Mouse (Mus musculus) stomach, embryonic 15.5 days (tissue): ENCODE data around the gene Ccnb1ip1. TPM values are rescaled to one million over a fixed set of nuclear protein-coding genes. Genes with fewer than 3 reads are reported as not detected.

Experiments used
- ATAC-seq: fragments of 200-750 bp; cut with Nextera tagmentation; 2 replicates; pipeline ENCODE4 v1.8.0; 2017; ENCODE audit warnings: low read depth, moderate number of reproducible peaks, moderate TSS enrichment; ENCODE audit not compliant: insufficient read depth, low FRiP score
- H3K27ac ChIP-seq: fragments of 300-500 bp; sonication (generic); 2 replicates; pipeline ENCODE4 v1.5.1; 2015; ENCODE audit warnings: mild to moderate bottlenecking, inconsistent platforms
- H3K27me3 ChIP-seq: fragments of 300-500 bp; sonication (generic); replicated peaks from 2 replicates; pipeline ENCODE4 v1.6.1; 2015; ENCODE audit warnings: inconsistent platforms
- H3K36me3 ChIP-seq: fragments of 300-500 bp; sonication (generic); 2 replicates; pipeline ENCODE4 v1.6.1; 2015; ENCODE audit warnings: inconsistent platforms
- H3K4me1 ChIP-seq: fragments of 300-500 bp; sonication (generic); 2 replicates; pipeline ENCODE4 v1.6.1; 2015; ENCODE audit warnings: inconsistent platforms
- H3K4me2 ChIP-seq: fragments of 300-500 bp; sonication (generic); 2 replicates; pipeline ENCODE4 v1.6.1; 2015; ENCODE audit warnings: mild to moderate bottlenecking, inconsistent platforms
- H3K4me3 ChIP-seq: fragments of 300-500 bp; sonication (generic); replicated peaks from 2 replicates; pipeline ENCODE4 v1.5.1; 2015; ENCODE audit warnings: inconsistent platforms
- H3K9ac ChIP-seq: fragments of 300-500 bp; sonication (generic); 2 replicates; pipeline ENCODE4 v1.6.1; 2015; ENCODE audit warnings: inconsistent platforms
- H3K9me3 ChIP-seq: fragments of 300-500 bp; sonication (generic); 2 replicates; pipeline ENCODE4 v1.6.1; 2016; ENCODE audit warnings: inconsistent platforms
- WGBS: fragments of 180-500 bp; shearing (Covaris S2); methylation state at CpG from one replicate; pipeline ENCODE4 v1.1.7; 2015; 5-methylcytosine and 5-hydroxymethylcytosine counted together
- polyA plus RNA-seq: library from polyadenylated mRNA; unstranded; fragments of >200 nt; fragmentation: Nextera tagmentation; extraction: Ambion mirVana; gene quantifications from 2 replicates; pipeline ENCODE4 v1.2.1, GENCODE M21; 2015

Ccnb1ip1 gene
- polyA plus RNA-seq, 1 experiment from 2014 or later: not detected

DNA sequence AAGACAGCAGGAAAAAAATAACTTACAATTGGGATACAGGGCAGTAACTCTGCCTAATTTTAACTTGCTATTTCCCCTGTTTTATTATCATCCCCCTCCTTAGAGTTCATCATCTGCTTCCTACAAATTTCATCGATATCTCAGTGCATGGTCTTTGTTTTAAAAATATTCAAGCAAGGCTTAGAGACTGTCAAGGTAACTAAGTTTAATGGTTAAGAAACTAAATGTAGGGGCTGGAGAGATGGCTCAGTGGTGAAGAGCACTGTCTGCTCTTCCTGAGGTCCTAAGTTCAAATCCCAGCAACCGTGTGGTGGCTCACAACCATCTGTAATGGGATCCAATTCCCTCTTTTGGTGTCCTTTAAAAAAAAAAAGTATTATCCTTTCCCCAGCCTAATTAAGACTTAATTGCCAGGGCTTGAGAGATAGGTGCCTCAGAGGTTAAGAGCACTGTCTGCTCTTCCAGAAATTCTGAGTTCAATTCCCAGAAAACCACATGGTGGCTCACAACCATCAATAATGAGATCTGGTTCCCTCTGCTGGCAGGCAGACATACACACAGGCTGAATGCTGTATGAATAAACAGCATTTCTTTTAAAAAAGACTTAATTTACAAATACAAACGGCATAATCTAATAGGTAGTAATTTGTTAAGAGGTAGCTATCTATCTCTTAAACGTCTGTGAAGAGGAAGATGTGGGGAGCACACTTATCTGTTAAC lies 4.5 kb downstream of the Ccnb1ip1 start:
- WGBS: 58% methylated on average over 4 of the region's 4 CpGs
- H3K9ac ChIP-seq: no peak overlapping the region

DNA sequence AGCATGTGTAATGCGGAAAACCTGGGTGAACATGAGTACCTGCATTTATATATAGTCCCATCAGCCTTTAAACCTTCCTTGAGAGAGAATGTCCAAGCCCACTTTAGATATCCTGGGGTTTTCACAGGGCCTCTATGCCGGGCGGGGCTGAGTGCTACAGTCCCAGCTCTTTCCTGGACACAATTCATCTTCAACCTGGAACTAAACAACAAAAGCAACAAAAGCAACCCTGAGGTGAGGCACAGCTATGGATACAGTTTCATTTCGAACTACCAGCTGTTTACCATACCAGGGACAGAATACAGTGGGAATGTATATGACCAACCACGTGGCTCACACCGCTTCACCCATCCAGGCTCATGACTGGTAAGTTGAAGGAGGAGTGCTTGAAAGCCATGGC lies 5.1 kb downstream of the Ccnb1ip1 start:
- ATAC-seq: no peak
- H3K4me3 ChIP-seq: no peak overlapping the region
- H3K27me3 ChIP-seq: no peaks in the 10 kb centered on the region
- H3K4me1 ChIP-seq: no peaks in the 10 kb centered on the region; the same call in 1 of the 2 replicates
- WGBS: 84% methylated on average over 6 of the region's 6 CpGs
- no peaks in the 10 kb centered on the region for H3K9me3 ChIP-seq
- no peak overlapping the region for H3K4me2 ChIP-seq
- no peak overlapping the region for H3K9ac ChIP-seq
- no peaks in the 10 kb centered on the region for H3K36me3 ChIP-seq
- H3K27ac ChIP-seq: no peak overlapping the region

More for the DNA sequence above, 4.5 kb downstream of the Ccnb1ip1 start:
- no peaks in the 10 kb centered on the region for H3K36me3 ChIP-seq
- no peak overlapping the region for H3K4me3 ChIP-seq
- H3K9me3 ChIP-seq: no peaks in the 10 kb centered on the region
- no peak for ATAC-seq
- H3K27me3 ChIP-seq: no peaks in the 10 kb centered on the region
- H3K4me2 ChIP-seq: no peak overlapping the region
- H3K27ac ChIP-seq: no peak overlapping the region
- no peaks in the 10 kb centered on the region; the same call in 1 of the 2 replicates for H3K4me1 ChIP-seq

DNA sequence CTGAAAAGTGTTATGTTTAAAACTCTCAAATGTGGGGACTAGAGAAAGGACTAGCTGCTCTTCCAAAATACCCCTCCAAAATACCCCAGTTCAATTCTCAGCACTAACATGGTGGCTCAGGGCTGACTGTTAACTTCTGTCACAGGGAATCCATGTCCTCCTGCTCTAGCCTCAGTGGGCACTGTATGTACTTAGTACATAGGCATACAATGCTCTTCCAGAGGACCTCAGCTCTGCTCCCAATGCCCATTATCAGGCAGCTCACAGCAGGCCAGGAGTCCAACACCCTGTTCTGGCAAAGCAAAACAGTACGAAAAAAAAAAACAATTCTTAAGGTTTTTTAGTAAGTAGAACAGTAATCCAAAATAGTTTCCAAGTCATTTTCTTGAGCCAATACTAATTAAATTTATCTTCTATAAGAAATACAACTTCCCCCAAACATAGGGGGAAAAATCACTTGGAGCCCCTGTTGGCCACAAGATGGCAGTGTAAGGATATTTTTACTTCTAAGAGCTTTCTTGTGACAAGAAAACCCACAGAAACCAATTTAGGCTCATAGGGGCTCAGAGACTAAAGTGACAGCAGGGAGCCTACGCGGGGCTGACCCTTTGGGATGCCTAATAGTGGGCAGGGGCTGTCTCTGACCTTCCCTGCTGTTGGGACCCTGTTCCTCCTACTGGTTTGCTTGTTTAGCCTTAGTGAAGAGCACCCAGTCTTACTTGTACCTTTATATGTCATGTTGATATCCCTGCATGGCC lies 7.9 kb downstream of the Ccnb1ip1 start:
- no peak overlapping the region for H3K9ac ChIP-seq
- H3K36me3 ChIP-seq: no peaks in the 10 kb centered on the region
- no peaks in the 10 kb centered on the region for H3K9me3 ChIP-seq
- no peak overlapping the region for H3K27ac ChIP-seq
- no peaks in the 10 kb centered on the region for H3K27me3 ChIP-seq
- H3K4me1 ChIP-seq: no peaks in the 10 kb centered on the region
- H3K4me2 ChIP-seq: no peak overlapping the region
- 4% methylated on average over 3 of the region's 3 CpGs for WGBS
- no peak overlapping the region for H3K4me3 ChIP-seq
- no peak for ATAC-seq

DNA sequence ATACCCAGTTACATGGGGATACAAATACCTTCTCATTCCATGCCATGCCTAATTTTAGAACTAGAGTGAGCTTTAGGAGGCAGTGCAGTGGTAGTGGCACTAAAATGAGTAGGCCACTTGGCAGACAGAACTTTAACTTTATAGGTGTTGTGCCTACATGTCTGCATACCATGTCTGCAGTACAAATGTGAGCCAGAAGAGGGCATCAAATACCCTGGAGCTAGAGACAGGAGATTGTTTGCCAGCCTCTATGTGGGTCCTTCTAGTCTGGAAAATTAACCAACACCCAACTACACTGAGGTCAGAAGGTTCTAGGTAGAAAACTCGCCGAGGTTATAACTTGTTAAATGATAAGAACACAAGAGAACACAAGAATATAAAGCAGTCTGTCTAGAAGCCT lies 9.0 kb downstream of the Ccnb1ip1 start:
- H3K36me3 ChIP-seq: no peaks in the 10 kb centered on the region
- no peaks in the 10 kb centered on the region for H3K9me3 ChIP-seq
- H3K27me3 ChIP-seq: no peaks in the 10 kb centered on the region
- 56% methylated on average over 2 of the region's 2 CpGs for WGBS
- no peak overlapping the region for H3K27ac ChIP-seq
- no peaks in the 10 kb centered on the region for H3K4me1 ChIP-seq
- H3K4me3 ChIP-seq: no peak overlapping the region
- H3K9ac ChIP-seq: no peak overlapping the region
- ATAC-seq: no peak
- H3K4me2 ChIP-seq: no peak overlapping the region

DNA sequence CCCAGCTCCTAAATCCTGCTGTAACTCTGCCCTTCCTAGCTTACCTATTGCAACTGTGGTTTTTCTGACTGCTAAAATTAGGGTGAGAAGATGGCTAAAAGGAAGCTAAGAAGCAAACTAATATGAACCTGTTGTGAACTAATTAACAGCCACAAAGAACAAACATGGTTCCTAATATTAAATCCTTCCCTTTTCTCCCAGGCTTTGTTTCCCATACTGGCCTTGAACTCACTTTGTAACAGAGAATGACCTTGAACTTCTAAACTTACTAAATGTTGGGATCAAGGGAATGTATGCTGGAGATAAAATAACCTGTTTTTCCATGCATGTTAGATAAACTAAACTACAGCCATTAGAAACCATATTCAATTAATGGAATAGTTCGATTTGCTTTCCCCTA lies 11.1 kb downstream of the Ccnb1ip1 start:
- Histone ChIP-seq H3K9me3 (no peaks in the 10 kb centered on the region), H3K36me3 (no peaks in the 10 kb centered on the region), H3K4me1 (no peaks in the 10 kb centered on the region), H3K4me3 (no peak overlapping the region), H3K27ac (no peak overlapping the region), H3K27me3 (no peaks in the 10 kb centered on the region), H3K4me2 (no peak overlapping the region), H3K9ac (no peak overlapping the region)
- no peak for ATAC-seq
- WGBS: 82% methylated on average over 1 of the region's 1 CpGs

DNA sequence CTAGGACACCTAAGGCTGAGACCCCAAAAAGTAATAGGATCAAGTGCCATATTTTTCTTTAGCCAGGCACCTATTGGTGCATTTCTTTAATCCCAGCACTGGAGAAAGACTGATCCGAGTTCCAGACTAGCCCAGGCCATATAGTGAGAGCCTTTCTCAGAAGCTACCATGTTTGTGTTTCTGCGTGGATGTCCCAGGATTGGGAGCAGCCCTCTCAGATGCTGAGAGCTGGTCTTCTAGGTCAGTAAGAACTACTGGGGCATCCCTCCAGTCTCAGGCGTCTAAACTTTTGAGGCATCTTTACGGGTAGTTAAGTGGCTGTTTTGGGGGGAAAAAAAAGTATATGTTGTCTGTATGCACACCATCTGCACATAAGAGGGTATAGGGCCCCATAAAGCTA lies 11.6 kb downstream of the Ccnb1ip1 start:
- WGBS: 88% methylated on average over 4 of the region's 4 CpGs
- ATAC-seq: no peak

DNA sequence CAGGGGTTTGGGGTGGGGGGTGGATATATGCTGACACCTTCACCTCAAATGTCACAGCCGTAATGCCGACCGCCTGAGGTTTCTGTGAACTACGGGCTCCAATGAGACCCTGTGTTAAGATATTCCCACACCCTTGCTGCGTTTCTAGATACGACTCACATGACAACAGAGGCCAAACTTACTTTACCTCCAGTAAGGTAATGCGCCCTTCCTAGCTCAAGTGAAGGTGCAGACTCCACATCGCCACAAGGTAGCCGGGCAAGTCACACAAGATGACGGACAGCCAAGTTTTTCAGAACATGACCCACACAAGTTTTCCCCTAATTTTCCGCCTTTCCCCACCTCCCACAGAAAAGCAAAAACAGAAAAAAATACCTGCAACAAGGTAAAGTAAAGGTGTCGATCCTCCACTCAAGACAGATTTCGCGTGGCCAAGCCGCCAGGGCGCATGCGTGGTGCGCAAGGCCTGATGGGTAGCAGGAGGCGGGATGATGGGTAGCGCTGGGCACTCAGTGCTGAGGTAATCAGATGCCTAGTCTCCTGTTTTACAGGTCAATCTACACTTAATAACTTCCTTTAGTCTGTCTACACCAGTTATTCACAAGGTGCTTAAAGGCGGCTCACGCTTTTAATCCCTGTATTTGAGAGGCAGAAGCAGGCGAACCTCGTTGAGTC lies 12.1 kb downstream of the Ccnb1ip1 start:
- Histone ChIP-seq H3K4me3 (no peak overlapping the region), H3K4me1 (no peaks in the 10 kb centered on the region), H3K27ac (no peak overlapping the region), H3K27me3 (no peaks in the 10 kb centered on the region), H3K4me2 (no peak overlapping the region), H3K9ac (no peak overlapping the region), H3K36me3 (no peaks in the 10 kb centered on the region), H3K9me3 (no peaks in the 10 kb centered on the region)
- 92% methylated on average over 24 of the region's 24 CpGs for WGBS
- no peak for ATAC-seq

More for the DNA sequence above, 11.6 kb downstream of the Ccnb1ip1 start:
- H3K27ac ChIP-seq: no peak overlapping the region
- no peak overlapping the region for H3K9ac ChIP-seq
- H3K4me3 ChIP-seq: no peak overlapping the region
- H3K27me3 ChIP-seq: no peaks in the 10 kb centered on the region
- H3K4me2 ChIP-seq: no peak overlapping the region
- H3K9me3 ChIP-seq: no peaks in the 10 kb centered on the region
- no peaks in the 10 kb centered on the region for H3K36me3 ChIP-seq
- H3K4me1 ChIP-seq: no peaks in the 10 kb centered on the region

DNA sequence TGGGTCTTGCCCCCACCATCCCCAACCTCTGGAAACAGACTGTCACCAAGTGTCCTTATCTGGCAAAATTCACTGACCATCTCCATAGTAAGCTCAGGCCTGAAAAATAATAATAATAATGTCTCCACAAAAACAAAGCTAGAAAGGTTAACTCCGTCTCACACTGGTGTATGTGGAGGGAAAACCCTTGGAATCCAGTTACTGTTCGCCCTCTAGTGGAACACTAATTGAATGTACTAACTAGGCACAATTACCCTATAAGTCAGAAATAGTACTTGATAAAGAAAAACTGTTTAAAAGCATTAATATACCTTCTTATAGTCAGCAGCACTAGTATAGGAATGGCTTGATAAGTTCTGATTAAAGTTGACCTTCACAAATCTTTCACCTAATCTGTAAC lies 19.4 kb downstream of the Ccnb1ip1 start:
- 1% methylated on average over 2 of the region's 2 CpGs for WGBS
- no peak overlapping the region for H3K9ac ChIP-seq
- H3K9me3 ChIP-seq: no peaks in the 10 kb centered on the region
- no peak overlapping the region for H3K4me2 ChIP-seq
- no peak for ATAC-seq
- H3K36me3 ChIP-seq: no peaks in the 10 kb centered on the region
- H3K4me1 ChIP-seq: 0 out of 2 replicates have a peak, but pooled peaks cover 5% of the 10 kb centered on the region
- no peak overlapping the region for H3K4me3 ChIP-seq
- H3K27ac ChIP-seq: no peak overlapping the region
- no peaks in the 10 kb centered on the region for H3K27me3 ChIP-seq

DNA sequence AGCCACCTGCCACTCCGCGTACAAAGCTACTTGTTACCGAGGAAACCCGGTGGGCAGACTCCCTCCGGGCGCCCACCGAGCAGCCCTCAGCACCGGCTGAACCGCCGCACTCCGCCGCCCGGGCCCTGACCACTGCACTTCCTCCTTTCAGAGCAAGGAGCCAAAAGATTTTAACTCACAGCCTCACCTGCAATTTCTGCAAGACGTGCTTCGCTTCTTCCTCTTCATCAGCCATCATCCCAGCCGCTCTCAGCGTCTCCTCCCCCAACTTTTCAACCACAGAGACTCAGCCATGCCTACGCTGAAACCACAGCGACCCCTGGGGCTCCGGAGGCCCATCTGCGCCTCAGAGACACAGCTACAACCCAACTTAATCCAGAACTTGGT lies 22.3 kb downstream of the Ccnb1ip1 start, which contains the start of gene Ttc5:
Gene Ttc5 (minus strand): TSS at position 269 of the 387 bp plus-strand sequence.
- no peaks in the 10 kb centered on the region for H3K9me3 ChIP-seq
- peak within 1 kb of the TSS; percentile 60 for H3K9ac ChIP-seq
- peak; percentile 93 for ATAC-seq
- no peaks in the 10 kb centered on the region for H3K27me3 ChIP-seq
- peaks cover 3% of the 10 kb centered on the region; the same call in 1 of the 2 replicates for H3K36me3 ChIP-seq
- WGBS: under 1% methylated on average over 21 of the region's 21 CpGs
- H3K4me2 ChIP-seq: peak within 1 kb of the TSS; percentile 55
- H3K4me3 ChIP-seq: peak within 1 kb of the TSS; percentile 71
- peak within 1 kb of the TSS; percentile 49; the same call in 1 of the 2 replicates for H3K27ac ChIP-seq
- H3K4me1 ChIP-seq: 0 out of 2 replicates have a peak, but pooled peaks cover 5% of the 10 kb centered on the region

DNA sequence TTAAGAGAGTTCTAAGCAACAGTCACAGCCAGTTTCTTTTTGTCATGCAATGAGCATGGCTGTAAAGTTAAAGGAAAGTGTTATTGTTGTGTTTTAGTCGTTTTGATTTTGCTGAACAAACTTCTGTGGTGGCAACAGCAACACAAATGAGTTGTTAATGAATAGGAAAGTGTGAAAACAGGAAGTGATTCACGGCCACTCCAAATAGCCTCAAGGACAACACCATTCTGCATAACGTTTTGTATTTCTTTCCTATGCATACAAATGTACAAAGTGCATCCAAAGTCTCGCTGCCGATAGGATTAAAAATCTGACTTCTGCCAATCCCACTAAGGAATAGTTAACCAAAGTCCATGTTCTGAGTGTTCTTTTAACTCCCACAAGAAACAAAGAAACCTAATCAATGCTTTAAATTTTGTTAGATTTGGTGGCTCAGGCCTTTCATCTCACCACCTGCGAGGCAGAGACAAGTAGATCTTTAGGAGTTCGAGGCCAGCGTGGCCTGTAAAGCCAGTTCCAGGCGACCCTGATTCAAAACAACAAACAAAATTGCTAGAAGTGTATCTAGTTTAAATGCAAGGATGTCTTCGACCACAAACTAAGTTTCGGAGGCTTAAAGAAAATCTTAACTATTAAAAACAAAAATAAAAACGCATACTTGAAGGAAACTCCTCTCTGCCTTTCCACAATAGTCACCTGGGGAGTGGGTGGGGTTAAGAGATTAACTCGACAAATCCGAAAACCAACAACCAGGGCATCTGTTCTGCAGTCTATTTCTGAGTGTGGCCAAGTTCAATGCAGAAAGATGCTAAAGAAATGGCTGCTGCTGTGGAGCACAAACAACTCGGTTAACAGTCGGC lies 22.9 kb downstream of the Ccnb1ip1 start:
- Histone ChIP-seq H3K4me1 (0 out of 2 replicates have a peak, but pooled peaks cover 5% of the 10 kb centered on the region), H3K4me3 (peak overlapping the region; percentile 71), H3K4me2 (peak overlapping the region; percentile 55), H3K9me3 (no peaks in the 10 kb centered on the region), H3K27ac (peak overlapping the region; percentile 49; the same call in 1 of the 2 replicates), H3K27me3 (no peaks in the 10 kb centered on the region), H3K36me3 (peaks cover 3% of the 10 kb centered on the region; the same call in 1 of the 2 replicates), H3K9ac (peak overlapping the region; percentile 60)
- WGBS: 19% methylated on average over 16 of the region's 16 CpGs
- ATAC-seq: no peak

DNA sequence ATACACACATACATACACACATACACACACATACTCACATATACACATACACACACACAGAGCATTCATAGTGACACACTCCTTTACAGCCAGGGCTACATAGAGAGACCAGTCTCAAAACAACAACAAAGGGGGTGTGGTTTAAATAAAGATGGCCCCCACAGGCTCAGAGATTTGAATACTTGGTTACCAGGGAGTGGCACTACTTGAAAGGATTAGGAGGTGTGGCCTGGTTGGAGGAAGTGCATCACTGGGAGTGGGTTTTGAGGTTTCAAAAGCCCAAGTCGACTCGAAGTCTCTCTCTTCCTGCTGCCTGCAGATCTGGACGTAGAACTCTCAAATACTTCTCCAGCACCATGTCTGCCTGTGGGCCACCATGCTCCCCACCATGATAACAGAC lies 25.4 kb downstream of the Ccnb1ip1 start:
- Histone ChIP-seq H3K4me3 (no peak overlapping the region), H3K4me2 (no peak overlapping the region), H3K4me1 (0 out of 2 replicates have a peak, but pooled peaks cover 5% of the 10 kb centered on the region), H3K36me3 (peaks cover 3% of the 10 kb centered on the region; the same call in 1 of the 2 replicates), H3K27me3 (no peaks in the 10 kb centered on the region), H3K9me3 (no peaks in the 10 kb centered on the region), H3K27ac (no peak overlapping the region), H3K9ac (no peak overlapping the region)
- no peak for ATAC-seq
- WGBS: 91% methylated on average over 3 of the region's 3 CpGs
